Mouse (Mus musculus) cortical plate, adult 2 months (tissue): Measurements from ENCODE around the gene Spata2l.
"Not testable (repeated sequence)": the region's sequence is repeated elsewhere in the genome, so short reads cannot be mapped to it uniquely, and the experiment has no call there.

Experiments used
- CTCF ChIP-seq: fragments of 200-500 bp; IDR thresholded peaks from 2 replicates; pipeline ENCODE4 v1.5.1; 2011; ENCODE audit warnings: mild to moderate bottlenecking, control low read depth, low read length; ENCODE audit not compliant: insufficient read depth; ENCODE audit errors: extremely low read depth
- POLR2A ChIP-seq: fragments of 200-500 bp; IDR thresholded peaks from 2 replicates; pipeline ENCODE4 v1.6.1; 2011; ENCODE audit warnings: mild to moderate bottlenecking, low read length, control low read depth; ENCODE audit not compliant: insufficient read depth; ENCODE audit errors: extremely low read depth

DNA sequence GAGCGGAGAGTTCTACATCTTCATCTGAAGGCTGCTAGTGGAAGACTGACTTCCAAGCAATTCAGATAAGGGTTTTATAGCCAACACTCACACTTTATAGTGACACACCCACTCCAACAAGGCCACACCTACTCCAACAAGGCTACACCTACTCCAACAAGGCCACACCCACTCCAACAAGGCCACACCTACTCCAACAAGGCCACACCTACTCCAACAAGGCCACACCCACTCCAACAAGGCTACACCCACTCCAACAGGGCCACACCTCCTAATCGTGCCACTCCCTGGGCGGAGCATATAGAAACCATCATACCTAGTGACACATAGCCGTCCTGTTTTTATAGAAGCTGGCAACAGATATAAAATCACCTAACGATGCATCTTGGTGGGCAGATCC, 39.0 kb downstream of the Spata2l start:
- TF ChIP-seq POLR2A, CTCF: not testable (repeated sequence)
